In the genomic region with DNA sequence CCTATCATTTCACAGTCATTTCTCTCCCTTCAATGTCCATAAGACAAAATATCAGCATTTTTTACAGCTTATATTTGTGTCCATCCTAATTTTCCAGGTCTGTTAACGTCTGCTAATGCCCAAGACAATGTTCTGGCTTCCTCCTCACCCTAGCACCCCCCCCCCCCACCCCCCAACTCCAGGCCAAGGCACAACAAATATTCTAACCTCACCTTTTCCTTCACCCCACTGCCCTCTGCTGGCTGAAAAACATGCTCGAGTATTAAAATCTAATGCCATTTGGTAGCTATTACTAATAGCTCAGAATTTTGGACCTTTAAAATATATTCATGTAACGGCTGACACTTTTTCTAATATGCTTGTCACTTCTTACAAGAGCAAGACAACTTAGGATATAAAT, we compare ENCODE assay signal across 1 mouse cellular context.
A peak's percentile ranks its signal among the peaks of the same experiment; 100 is the strongest.
TF ChIP-seq lines count a peak whose summit lies in the region.

No protein-coding gene starts in this region.

TF ChIP-seq in CH12.LX, 34 proteins besides CTCF, POLR2A, EP300 and RAD21 (continued from another document):
- TF ChIP-seq ZC3H11A (IDR thresholded peaks at IDR 0.05; ENCODE audit: low read depth, low read length) (peak; percentile 60), IRF4 (IDR thresholded peaks at IDR 0.05; ENCODE audit: low read depth, low read length) (no peak), ZMIZ1 (IDR thresholded peaks at IDR 0.05; ENCODE audit: low read depth, low read length) (no peak), CHD2 (IDR thresholded peaks at IDR 0.05; ENCODE audit: low read length) (no peak), USF2 (conservative IDR thresholded peaks at IDR 0.05; ENCODE audit: low read depth, low read length) (no peak), JUND (conservative IDR thresholded peaks at IDR 0.05; ENCODE audit: low read depth, low read length) (no peak), ELF1 (IDR thresholded peaks at IDR 0.05; ENCODE audit: low read depth, low read length) (no peak), MAZ (IDR thresholded peaks at IDR 0.05; ENCODE audit: low read depth, low read length) (peak; percentile 75; the same call in 1 of the 2 replicates)
